Mouse (Mus musculus) mouse trophoblast stem cell (cell line): Measurements from ENCODE around the gene B4galnt3.

ENCODE experiments used
- in situ Hi-C, 2 experiments: fragments of 300-500 bp; cut with MseI, MboI; formaldehyde crosslinking; loops; 2 replicates in 1 of 2; 3 replicates in 1 of 2; pipeline ENCODE4 v1.15.1; 2025

B4galnt3 gene

GRCm38 (mm10) chr6:120187587-120188176, 106.7 kb downstream of the B4galnt3 start:
- in situ Hi-C loops: no loop called here

GRCm38 (mm10) chr6:120186594-120186993, 107.8 kb downstream of the B4galnt3 start:
- in situ Hi-C loops: no loop called here

GRCm38 (mm10) chr6:120185756-120186155, 108.6 kb downstream of the B4galnt3 start:
- in situ Hi-C loops: no loop called here

DNA sequence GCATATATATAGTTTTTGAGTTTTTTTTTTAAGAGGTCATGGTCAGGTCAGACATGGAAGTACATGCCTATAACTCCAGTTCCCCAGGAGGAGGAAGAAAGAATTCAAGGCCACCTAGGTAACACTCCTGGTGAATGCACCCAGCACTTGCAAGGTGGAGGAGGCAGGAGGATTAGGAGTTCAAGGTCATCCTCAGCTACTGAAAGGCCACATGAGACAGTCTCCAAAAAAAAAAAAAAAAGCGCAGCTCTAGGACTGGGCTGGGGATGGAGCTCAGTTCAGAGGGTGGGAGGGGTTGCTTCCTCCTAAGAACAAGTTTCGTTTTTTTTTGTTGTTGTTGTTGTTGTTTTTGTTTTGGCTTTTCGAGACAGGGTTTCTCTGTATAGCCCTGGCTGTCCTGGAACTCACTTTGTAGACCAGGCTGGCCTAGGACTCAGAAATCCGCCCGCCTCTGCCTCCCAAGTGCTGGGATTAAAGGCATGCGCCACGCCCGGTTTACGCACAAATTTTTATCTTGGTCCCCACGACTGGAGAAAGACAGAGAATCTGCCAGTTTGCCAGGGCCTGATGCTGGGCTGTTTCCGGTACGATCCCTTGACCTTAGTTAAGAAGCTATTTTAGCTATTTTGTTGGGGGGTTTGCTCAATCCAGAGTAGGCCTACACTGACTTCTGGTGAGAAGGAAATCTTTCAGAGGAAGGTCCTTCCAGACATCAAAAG, 109.2 kb downstream of the B4galnt3 start:
- in situ Hi-C loops: no loop called here

DNA sequence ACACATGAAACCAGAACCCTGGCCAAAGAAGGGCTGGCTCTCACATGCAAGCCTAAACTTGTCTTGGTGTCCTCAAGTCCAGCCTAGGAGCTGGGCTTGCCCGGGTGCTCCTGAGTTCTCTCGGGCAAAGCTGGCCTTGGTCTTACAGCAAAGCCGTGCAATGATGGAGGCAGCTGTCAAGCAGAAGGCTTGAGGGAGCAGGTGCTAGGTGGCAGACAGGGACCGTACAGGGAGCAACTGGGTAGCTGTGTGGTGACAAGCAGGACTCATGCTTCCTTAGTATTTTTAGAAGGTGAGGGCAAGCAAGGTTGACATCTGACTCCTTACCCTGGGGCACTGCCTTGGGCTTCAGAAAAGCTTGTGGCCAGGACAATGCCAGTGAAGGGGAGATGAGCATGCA, 110.6 kb downstream of the B4galnt3 start:
- in situ Hi-C loops: no loop called here

- in situ Hi-C loops: no loop called here
Measured at GRCm38 (mm10) chr6:120182160-120182559, 112.2 kb downstream of the B4galnt3 start.

DNA sequence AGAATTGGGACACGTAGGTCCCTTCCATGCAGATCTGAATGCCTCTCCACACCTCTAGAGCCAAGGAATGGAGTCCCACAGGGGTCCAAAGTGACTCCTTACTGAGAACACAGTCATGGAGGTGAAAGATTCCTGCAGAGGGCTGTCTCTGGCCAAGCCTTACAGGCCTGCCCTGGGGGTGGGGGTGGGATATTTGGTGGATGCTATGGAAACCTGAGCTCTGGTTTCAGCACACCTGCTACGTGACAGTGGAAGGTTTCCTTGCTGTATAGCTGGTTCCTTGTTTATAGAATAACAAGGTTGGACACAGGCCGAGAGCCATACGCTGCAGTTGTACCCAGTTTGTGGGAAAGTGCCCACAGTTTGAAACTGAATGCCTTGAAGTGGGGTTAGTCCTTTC, 113.9 kb downstream of the B4galnt3 start:
- in situ Hi-C loops: no loop called here

DNA sequence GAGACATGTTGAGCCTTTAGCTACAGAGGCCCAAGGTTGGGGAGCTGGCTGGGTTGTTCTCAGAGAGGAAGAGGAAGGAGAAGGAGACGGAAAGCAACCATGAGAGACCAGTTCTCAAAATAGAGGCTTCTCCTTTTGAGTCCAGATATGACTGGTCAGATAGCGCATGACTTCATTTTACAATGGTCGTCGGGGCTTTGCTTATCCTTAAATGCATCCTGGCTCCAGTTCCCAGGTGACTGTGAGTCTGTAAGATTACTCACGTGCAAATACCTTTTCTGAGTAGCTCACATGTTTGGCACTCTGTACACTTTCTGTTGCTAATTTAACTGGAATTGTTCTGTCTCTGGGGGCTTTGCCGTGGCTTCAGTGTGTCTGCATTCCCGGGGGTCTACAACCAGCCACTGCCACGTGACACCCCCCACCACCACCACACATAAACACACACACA, 114.6 kb downstream of the B4galnt3 start:
- in situ Hi-C loops: loop anchor here in 1 of 2 experiments (10.0 kb wide), 1 partner anchor 135 kb away; no protein-coding TSS in a partner anchor

DNA sequence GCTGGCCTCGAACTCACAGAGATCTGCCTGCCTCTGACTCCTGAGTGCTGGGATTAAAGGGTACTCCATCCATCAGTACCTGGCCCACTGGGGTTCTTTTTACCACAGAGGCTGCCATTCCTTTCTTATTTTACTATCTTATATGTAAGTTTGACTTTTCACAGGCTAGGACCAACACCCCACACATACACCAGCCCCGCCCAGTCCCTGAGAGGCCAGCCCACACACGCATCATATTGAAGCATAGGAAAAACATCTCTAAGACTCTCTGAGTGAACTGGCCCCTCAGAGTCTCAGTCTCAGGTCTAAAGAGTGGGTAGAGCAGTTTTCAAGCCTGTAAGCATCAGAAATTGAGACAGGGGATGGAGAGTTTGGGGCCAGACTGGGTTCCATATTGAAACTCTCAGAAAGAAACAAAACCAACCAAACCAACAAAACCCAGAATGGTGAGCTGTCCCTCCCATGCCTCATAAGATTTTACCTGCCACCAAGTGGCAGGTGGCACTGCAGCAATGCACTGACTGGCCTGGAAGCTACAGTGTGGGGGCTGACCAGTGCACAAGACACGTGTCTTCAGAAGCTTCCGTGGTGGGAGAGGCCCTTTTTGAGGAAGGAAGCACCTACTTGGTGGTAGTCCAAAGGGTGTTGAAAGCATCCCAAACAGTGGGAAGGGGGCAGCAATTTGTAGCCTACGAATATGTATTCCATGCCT, 115.2 kb downstream of the B4galnt3 start:
- in situ Hi-C loops: loop anchor here in 1 of 2 experiments (10.0 kb wide), 1 partner anchor 134 kb away; no protein-coding TSS in a partner anchor

DNA sequence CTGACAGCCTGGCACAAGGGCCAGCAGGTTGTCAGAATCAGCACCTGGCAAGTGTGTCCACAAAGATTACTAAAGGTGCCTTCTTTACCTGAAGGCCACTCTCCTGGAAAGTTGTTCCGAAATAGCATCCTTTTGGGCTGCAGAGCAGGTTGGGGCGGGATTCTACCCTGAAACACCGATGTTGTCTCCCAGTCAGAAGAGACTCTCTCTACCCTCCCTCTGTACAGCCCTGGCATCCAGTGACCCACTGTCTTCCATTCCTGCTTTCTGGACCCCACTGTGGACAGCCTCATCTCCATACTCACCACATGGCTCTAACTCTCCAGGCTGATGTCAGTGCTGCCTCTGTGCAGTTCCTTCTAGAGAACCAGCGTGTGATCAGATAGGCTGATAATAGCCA, 118.7 kb downstream of the B4galnt3 start:
- in situ Hi-C loops: loop anchor here in 1 of 2 experiments (10.0 kb wide), 1 partner anchor 131 kb away; no protein-coding TSS in a partner anchor

DNA sequence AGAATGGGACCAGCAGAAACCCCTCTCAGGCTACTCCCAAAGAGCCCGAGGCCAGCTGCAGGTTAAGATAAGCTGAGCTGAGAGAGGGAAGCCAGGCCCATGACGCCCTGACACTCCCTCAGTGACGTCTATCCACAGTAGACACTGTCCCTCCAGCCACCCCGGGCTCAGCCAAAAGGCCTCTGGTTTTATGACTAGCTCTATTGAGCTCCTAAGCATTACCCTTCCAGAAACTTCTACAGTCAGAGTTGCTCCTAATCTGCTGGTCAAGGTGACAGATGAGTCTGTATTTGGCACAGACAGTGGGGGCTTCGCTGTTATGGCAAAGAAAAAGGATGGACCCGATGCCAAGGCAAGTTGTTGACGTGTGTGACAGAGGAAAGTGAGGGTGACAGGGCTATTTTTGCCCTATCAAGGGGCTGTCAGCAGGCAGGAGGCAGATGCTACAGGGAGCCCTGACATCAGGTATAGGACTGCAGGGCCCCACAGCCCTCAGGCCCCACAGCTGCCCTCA, 119.7 kb downstream of the B4galnt3 start:
- in situ Hi-C loops: loop anchor here in 1 of 2 experiments (10.0 kb wide), 1 partner anchor 130 kb away; no protein-coding TSS in a partner anchor

DNA sequence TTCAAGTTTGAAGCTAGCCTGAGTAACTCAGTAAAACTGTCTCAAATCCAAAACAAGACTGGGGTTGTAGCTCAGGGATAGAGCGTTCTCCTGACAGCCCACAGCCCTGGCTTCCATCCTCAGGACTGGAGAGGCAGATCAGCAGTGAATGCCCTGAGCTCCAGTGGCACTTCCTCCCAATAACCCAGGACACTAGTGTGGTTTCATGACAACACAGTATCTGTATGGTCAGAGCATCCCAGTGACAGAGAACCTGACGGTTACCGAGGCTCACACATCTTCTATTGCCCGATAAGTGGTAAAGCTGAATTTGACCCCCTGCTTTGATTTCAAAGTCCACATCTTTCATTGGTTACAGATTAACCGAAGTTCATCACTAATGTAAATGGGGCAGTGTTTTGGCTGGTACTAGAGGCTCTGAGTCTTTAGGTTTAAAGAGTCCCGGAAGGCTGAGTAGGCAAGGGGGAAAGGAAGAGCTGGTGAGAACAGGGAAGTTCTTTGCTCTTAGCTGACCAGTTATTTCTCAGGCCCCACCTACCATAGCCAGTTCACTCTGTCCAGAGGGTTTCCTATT, 120.2 kb downstream of the B4galnt3 start:
- in situ Hi-C loops: loop anchor here in 1 of 2 experiments (10.0 kb wide), 1 partner anchor 129 kb away; no protein-coding TSS in a partner anchor

DNA sequence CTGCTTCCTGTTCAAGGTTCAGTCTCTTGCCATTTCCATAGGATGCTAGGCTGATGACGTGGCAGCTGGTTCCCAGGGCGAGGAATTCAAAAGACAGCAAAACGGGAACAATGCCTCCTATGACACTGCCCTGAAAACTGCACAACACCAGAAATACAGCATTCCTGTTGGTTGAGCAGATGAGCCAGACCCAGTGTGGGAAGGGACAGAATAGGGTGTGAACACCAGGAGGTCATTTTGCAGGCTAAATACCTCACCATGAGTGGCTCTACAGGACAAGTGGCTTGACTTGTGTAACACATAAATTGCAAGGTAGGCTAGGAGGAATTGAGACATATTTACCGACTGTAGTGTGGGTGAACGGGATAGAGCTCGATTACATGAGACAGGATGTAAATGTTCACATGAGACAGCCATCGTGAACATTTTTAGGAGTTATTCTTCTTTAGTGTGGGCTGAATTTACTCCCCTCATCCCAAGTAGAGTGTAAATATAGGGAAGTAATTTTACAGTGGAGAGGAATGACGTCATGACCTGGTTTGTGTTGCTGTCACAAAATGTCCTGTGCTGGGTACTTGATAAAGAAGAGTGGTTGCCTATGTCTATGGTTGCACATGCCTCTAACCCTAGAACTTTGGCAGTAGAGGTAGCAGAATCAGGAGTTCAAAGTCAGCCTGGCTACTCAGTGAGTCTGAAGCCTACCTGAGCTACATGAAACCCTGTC, 121.9 kb downstream of the B4galnt3 start:
- in situ Hi-C loops: loop anchor here in 1 of 2 experiments (10.0 kb wide), 1 partner anchor 128 kb away; no protein-coding TSS in a partner anchor

DNA sequence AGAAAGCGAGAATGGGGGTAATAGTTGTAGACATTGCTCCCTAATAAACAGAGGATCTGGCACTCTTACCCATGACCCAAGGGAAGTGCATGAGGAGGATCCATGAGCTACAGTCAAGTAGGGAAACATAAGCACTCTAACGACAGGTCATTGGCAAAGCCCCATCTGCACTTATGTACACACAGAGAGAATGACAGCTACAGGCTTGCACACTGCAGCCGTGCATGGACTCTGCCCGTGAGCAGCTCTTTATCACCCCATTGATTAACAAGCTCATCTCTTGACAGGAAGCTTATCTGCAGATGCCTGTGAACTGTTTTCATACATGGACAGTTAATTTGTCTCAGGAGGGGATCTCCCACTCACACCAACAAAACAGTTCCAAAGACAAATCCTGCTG, 126.8 kb downstream of the B4galnt3 start:
- in situ Hi-C loops: no loop called here

DNA sequence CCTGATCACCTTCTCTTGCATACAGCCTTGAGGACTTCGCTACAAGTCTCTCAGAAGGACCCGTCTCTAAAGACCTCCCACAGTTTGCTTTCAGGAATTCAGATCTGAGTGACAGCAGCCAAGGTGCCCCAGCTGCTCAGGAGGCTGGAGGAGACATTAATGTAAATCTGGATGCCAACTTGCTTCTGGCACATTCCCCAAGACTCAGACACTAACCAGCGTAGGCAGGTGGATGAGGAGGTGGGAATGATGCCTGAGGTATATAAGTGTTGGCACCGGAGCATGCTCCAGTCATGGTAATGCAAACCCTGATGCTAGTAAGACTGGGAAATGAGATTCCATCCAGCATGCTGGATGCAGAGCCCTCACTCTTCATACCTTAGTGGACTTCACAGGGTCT, 129.6 kb downstream of the B4galnt3 start:
- in situ Hi-C loops: no loop called here

DNA sequence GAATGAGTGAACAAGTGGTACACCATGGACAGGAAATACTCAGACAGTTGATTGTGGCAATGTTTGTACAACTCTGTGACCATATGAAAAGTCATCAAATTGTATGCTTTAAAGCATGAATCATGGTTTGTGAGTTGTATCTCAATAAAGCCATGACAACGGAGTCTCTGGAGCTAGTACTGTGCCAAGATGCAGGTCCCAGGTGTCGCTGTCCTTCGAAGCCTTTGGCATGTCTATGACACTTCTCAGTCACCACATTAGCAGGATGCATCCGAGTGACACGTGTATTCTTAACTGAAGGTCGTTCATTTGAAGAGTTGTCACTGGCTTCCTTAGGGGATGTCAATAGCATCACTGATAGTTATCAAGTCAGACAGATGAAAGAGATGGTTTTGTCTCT, 131.4 kb downstream of the B4galnt3 start:
- in situ Hi-C loops: no loop called here

- in situ Hi-C loops: no loop called here
Measured at GRCm38 (mm10) chr6:120159133-120159901, 135.0 kb downstream of the B4galnt3 start.

DNA sequence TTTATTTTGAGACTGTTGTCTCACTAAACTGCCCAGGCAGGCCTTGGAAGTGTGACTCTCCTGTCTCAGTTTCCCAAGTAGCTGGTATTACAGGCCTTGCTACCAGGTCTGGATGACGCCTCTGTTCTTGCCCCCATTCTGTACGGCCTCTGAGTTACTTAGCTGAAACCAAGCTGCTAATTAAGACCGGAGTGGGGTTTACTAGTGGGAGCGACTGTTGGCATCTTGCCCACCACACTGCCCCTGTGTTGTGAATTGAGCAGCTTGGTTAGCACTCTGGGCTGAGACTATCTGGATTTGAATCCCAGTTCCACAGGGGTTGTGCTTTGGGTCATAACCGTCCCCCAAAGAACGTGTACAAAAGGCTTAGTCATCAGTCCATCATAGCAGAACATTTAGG, 136.9 kb downstream of the B4galnt3 start:
- in situ Hi-C loops: no loop called here

GRCm38 (mm10) chr6:120155510-120155909, 138.8 kb downstream of the B4galnt3 start:
- in situ Hi-C loops: no loop called here
